8 mouse cellular contexts compared by ENCODE assay signal in genomic region chr14:54426689-54427398, GRCm38 (mm10). TPM values are rescaled to one million over a fixed set of nuclear protein-coding genes. Genes with fewer than 3 reads are reported as not detected.
DNase-seq lines count a peak whose midpoint lies in the region; ATAC-seq lines count a peak whose summit lies in the region.

Mrpl52 (plus strand) TSS chr14:54426909.

- H3K27me3 ChIP-seq in hindbrain, embryonic 11.5 days (ENCODE audit: control insufficient read depth, insufficient read depth, low read length), result no peaks in the 10 kb centered on the region
- no peaks in the 10 kb centered on the region for H3K27me3 ChIP-seq in lung, embryonic 16.5 days (ENCODE audit: control insufficient read depth, insufficient read depth, low read depth, low read length)

- peak within 1 kb of the TSS; percentile 89 for H3K4me3 ChIP-seq in hindbrain, embryonic 11.5 days (ENCODE audit: low read depth, low read length)
- peak within 1 kb of the TSS; percentile 79 for H3K4me3 ChIP-seq in lung, embryonic 16.5 days (ENCODE audit: low read length)

- peaks cover 2% of the 10 kb centered on the region; the same call in 1 of the 2 replicates for H3K4me1 ChIP-seq in hindbrain, embryonic 11.5 days (replicated peaks; ENCODE audit: control insufficient read depth, insufficient read depth, low read length)
- peaks cover 37% of the 10 kb centered on the region for H3K4me1 ChIP-seq in lung, embryonic 16.5 days (replicated peaks; ENCODE audit: control insufficient read depth, insufficient read depth, low read length)

- no peaks in the 10 kb centered on the region for H3K36me3 ChIP-seq in hindbrain, embryonic 11.5 days (ENCODE audit: control insufficient read depth, insufficient read depth, low read length)
- H3K36me3 ChIP-seq in lung, embryonic 16.5 days (ENCODE audit: control insufficient read depth, insufficient read depth, low read length), result no peaks in the 10 kb centered on the region

- H3K9me3 ChIP-seq in hindbrain, embryonic 11.5 days (ENCODE audit: control insufficient read depth, low read length), result no peaks in the 10 kb centered on the region
- H3K9me3 ChIP-seq in lung, embryonic 16.5 days (ENCODE audit: control insufficient read depth, low read length), result no peaks in the 10 kb centered on the region

- WGBS in hindbrain, embryonic 11.5 days, result under 1% methylated on average over 48 of the region's 48 CpGs
- 0% methylated on average over 48 of the region's 48 CpGs for WGBS in lung, embryonic 16.5 days

- peak; percentile 93 for DNase-seq in Muller cell, postnatal 12 days (ENCODE audit: inconsistent ontology term)
- peak; percentile 90 for DNase-seq in cerebellum, adult 9-11 months
- DNase-seq in frontal cortex, postnatal 10 days (ENCODE audit: low spot score in 2 of 2), result peak; percentile 86 to 91
- DNase-seq in hindbrain, embryonic 11.5 days (ENCODE audit: low spot score), result peak; percentile 95
- DNase-seq in layer of hippocampus, adult 9-11 months, result peak; percentile 93
- DNase-seq in ovary, postnatal 10 days (ENCODE audit: low spot score), result peak; percentile 85
- DNase-seq in thymus, postnatal 0 days (ENCODE audit: low spot score), result peak; percentile 85

- ATAC-seq in hindbrain, embryonic 11.5 days (ENCODE audit: low FRiP score), result peak; percentile 85
- ATAC-seq in lung, embryonic 16.5 days (ENCODE audit: low read depth), result peak; percentile 71

- peak within 1 kb of the TSS; percentile 55 for H3K4me2 ChIP-seq in hindbrain, embryonic 11.5 days (replicated peaks; ENCODE audit: low read depth, low read length)
- H3K4me2 ChIP-seq in lung, embryonic 16.5 days (ENCODE audit: low read depth, low read length), result peak within 1 kb of the TSS; percentile 72

- H3K27ac ChIP-seq in hindbrain, embryonic 11.5 days (ENCODE audit: low read depth, low read length), result peak within 1 kb of the TSS; percentile 71
- peak within 1 kb of the TSS; percentile 92 for H3K27ac ChIP-seq in lung, embryonic 16.5 days (ENCODE audit: low read length)

- peak within 1 kb of the TSS; percentile 81 for H3K9ac ChIP-seq in hindbrain, embryonic 11.5 days (ENCODE audit: low read depth, low read length)
- peak within 1 kb of the TSS; percentile 84 for H3K9ac ChIP-seq in lung, embryonic 16.5 days (ENCODE audit: low read length)

RNA-seq across cellular contexts. Expression of gene Mrpl52, which starts in this region (rescaled TPM):
- 206 and 231 TPM in 2 replicates for polyA plus RNA-seq in hindbrain, embryonic 11.5 days (2014; fragmentation: Nextera tagmentation; extraction: Ambion mirVana)
- polyA plus RNA-seq in lung, embryonic 16.5 days (2015; fragmentation: Nextera tagmentation; extraction: Ambion mirVana), result 258 and 287 TPM in 2 replicates
- 297 and 318 TPM in 2 replicates for polyA plus RNA-seq in thymus, postnatal 0 days (2015; fragmentation: Nextera tagmentation; extraction: Ambion mirVana)

Comparison
In these comparisons a context has a peak if more than half of its experiments do, and no peak if none do; other contexts are left out.
1. Peak in every context shown above with its lines: DNase-seq, ATAC-seq, H3K4me3 ChIP-seq and H3K27ac ChIP-seq.